Mouse (Mus musculus) adrenal gland, postnatal 10 days (tissue): Measurements from ENCODE around the gene Abhd12b. TPM values are rescaled to one million over a fixed set of nuclear protein-coding genes. Genes with fewer than 3 reads are reported as not detected.
A peak's percentile ranks its signal among the peaks of the same experiment; 100 is the strongest.

Experiments used
- DNase-seq: peaks from one replicate; pipeline ENCODE4 v3.0.0; 2021; ENCODE audit warnings: mixed read lengths
- long read RNA-seq, 2 experiments: library from polyadenylated mRNA; stranded (forward); transcript quantifications; one replicate each; pipeline ENCODE4 v2.0.0; 2021
- total RNA-seq, 2 experiments: library from RNA; stranded (reverse); gene quantifications; 2 replicates each; pipeline ENCODE4 v1.2.3; 2021

Gene Abhd12b
- not detected for total RNA-seq
- long read RNA-seq, experiment 1, result 0 reads
- long read RNA-seq, experiment 2, result 0 reads

DNA sequence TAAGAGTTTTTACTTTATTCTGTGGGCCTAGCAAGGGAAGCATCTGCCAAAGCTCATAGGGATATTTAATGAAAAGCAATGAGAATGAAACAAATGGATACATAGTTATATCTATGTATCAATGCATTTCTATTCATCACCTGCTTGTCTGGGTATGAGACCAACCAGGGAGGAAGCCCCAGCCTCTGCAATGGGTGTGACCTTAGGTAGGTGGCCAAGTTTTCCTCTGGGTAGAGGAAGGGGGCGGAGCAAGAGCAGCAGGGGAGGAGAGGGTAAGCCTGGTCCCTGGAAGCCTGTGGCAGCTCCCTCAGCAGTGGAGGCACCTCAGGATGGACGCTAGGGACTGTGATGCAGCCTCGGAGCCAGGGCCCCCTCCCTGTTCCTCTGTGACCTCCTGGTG, at the start of gene Abhd12b:
Abhd12b (plus strand) TSS at position 301 of the 400 bp plus-strand sequence.
- DNase-seq, result no peak

DNA sequence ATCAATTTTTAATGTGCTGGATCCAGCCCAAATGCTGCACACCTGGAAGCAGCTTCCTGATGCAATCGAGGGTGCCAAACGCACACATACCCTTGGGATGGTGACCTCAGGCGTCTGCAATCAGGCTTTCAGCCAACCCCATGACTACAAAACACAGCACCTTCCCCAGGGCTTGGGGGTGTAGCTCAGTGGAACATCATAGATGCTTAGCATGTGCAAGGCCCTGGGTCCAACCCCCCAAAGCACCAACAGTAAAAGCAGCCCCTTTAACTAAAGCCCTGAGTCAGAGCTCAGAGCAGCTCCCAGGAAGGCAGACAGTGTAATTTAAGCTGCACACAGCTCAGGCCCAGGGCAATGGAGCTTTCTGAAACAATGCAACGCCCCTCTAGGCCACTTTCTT, 49.7 kb upstream of the Abhd12b start:
- DNase-seq, result no peak

DNA sequence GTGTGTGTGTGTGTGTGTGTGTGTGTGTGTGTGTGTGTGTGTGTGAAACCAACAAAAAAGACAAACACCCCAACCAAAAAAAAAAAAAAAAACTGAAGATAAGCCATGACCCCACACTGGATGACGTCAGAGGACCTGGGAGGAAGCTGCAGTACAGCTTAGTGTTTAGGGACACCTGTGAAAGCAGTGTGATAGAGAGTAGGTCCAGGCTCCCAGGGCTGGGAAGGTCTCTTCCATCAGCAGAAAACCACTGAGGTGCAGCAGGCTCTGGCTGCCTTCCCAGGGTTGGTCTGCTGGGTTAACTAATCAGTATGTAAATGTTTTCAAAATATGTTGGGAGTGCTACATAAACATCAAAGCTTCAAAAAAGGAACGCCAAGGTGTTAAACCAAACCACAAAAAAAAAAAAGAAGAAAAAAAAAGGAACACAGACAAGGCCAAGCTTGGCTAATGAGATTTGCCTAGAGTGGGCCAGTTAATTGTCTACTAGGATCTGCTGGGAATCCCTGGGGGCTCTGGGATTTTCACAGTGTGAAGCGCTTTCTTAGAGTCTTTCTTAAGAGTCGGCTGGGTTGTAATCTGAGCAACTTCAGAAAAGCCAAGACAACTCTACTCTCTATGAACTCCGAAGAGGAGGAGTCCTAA, 49.0 kb upstream of the Abhd12b start:
- no peak for DNase-seq

DNA sequence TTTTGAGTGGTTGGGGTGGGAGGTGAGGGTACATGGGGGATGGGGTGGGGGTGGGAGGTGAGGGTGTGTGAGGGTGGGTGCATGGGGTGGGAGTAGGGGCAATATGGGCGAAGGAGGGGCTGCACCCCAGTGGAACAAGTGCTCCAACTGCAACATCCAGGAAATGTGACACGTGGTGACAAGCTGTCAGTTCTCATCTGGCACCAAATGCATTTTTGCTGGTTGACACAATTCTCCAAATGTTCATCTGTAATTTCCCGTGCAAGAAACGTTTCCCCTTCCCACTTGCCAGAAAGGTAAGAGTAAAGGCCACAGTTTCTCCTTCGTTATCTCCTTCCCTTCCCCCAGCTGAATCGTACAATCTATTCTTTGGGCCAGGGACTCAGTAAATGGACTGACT, 48.1 kb upstream of the Abhd12b start:
- DNase-seq, result no peak

DNA sequence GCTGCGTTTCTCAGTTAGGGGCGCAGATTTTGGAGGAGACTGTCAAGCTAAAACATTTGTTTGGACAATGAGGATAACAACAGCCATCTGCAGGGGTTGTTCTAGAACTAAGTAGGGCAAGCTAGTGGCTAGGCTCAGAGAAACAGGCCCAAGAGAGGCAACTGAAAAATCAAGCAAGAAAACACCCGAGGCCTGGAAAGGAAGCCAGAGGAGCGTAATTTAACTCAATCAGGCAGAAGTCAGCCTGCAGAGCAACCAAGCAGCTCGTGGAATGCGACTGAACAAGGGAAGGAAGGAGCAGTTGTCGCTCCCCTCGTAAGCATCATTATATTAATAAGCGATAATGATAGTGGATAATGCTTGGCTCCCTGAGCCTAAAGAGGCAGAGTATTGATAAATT, 47.4 kb upstream of the Abhd12b start:
- no peak for DNase-seq

DNA sequence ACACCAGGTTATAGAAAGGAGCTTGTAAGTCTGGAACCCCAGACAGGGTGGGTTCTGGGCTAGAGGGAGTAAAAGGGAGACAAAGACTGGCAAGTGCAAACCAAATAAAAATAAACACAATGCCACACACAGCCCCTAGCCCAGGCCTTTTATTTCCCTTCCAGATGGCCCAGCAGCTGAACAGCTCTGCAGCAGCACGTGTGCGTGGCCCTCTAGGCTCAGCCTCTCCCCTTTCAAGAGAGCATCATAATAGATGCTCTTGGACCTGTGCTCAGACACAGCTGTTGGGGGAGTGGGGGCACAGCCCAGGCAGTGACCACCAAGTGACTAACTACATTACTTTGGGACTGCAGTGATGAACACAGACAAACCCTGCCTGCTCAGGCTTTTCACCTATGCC, 45.8 kb upstream of the Abhd12b start:
- no peak for DNase-seq

DNA sequence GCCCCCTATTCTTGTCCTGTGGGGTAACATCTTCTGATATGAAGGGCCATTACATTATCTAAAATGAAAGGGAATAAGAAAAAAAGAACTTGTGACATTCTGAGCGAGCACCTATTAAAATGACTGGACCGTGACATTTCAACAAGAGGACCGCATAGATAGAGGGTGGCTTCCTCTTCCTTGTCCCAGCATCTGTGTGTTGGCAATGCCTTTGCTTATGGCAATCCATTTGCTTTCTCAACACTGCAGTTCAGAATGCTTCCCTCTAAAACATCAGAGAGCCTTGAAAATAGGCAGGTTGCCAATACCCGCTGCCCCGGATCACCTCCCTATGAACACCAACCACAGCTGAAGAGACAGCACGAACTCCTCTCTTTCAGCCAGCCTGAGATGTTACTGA, 44.0 kb upstream of the Abhd12b start:
- peak; percentile 59 for DNase-seq

DNA sequence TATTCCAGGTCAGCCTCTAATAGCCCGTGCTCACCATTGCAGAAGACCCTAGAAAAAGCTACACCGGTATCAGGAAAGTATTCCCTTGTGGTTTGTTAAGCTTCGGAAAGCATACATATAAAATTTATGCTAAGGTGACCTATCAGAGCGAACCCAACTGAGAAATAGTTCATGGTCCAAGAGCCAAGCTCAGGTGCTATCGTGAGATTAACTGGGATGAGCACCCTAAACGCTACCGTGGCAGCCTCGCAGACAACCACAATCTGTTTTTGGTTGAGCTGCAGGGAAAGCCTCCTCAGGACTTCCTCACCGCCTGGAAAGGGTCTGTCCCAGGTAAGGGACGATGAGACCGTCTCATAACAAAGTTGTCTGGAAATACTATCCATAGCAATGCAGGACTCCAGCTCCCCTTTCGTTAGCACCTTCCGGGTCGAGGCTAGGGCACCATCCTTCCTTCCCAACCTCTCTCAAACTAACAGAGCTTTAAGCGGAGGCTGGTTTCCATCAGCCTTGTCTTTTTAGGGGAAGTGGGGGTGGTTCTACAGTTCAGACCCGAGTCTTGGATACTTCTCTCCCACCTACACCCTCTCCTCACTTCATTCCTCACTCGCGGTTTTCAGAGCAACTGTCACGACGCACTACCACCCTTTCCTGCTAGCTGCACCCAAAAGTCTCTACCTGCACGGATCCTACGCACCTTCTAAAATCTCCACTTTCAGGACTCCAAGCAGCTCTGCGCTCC, 43.4 kb upstream of the Abhd12b start:
- DNase-seq, result no peak

DNA sequence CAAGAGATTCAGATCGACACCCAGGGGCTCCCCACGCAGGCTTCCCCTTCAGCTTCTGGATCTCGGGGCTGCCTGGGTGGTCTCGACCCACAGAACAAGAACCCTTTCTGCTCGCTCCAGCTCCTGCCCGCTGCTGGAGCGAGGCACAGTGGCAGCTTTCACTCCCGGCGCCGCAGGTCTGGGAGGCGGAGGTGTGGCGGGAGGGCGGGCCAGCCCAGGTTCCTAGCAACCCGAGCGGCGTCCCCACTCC, 42.9 kb upstream of the Abhd12b start:
- no peak for DNase-seq

DNA sequence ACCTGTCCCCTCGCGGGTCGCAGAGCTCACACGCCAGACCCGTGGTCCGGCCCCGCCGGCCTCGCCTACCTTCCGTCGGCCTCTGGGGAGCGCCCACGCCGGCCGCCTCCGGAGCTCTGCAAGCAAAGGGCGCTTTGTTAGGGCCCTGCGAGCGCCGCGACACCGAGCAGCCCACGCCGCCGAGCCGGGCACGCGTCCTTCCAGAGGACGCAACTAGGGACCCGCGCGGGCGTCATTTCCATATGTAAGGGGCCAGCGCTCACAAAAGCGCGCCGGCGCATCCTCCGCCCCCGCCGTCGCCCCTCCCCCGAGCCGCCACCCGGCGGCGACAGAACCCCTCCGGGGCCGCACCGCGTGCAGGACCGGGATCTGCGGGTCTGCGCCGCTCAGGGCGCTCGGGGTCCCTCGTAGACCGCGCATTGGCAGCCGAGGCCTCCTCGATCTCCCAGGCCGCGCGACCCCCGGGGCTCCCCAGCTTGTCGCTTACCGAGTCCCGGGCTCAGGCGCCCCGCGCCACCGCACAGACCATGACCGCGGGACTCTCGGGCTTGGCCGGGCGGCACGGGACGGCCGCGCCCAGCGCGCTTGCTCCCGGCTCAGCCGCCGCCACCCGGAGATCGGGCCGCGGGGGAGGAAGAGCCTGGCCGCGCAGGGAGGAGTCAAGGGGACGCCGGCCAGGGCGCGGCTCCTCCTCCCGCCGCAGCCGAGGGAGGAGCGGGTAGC, 42.4 kb upstream of the Abhd12b start:
- peak; percentile 87 for DNase-seq

DNA sequence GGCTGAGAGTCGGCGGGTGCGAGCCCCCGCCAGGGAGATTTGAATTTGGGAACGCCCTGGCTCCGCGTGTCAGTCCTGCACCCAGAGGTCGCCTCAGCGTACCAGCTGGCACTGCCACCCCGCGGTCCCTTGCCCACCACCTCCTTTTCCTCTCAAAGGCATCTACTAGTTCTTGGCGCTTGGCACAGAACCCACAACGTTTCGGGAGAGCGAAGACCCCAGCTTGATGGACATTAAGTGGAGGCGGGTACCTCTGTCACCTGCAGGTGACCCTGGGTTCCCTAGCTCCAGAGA, 41.9 kb upstream of the Abhd12b start:
- no peak for DNase-seq

DNA sequence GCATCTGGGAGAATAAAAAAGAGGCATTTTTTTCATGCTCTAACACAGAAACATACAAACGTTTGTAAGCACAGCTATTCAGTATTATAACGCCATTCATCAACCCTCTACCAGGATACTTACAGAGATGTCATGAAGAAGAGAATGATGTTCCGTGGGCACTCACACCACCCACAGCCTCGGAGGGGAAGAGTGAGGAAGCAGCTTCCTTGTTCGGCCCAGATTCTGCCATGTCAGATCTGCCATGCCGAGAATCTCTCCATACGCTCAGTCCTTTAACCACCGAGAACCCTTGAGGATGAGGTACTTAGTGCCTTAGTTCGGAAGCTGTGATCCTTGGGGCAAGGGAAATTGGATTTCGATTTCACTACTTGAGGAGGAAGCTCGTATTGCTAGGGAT, 40.6 kb upstream of the Abhd12b start, which contains the start of gene Nin:
Nin (minus strand) TSS at position 367 of the 400 bp plus-strand sequence.
- no peak for DNase-seq

DNA sequence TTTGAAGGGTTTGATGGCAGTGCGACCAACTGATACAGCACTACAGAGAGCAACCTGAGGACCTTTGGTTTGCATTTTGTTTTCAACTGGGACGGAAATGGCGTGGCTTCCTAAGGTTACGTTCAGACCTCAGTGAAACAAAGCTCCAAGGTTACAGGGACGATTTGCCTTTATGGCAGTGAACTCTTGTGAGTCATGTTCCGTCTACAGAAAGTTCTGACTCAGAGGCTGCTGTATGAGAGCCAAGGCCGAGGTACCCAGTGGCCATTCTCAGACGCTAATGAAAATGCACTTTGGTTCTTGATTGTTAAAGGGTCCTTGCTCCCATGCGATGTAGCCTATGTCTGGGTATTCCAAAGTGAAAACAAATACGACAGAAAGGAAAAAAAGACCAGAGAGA, 36.8 kb upstream of the Abhd12b start:
- DNase-seq, result peak; percentile 35

DNA sequence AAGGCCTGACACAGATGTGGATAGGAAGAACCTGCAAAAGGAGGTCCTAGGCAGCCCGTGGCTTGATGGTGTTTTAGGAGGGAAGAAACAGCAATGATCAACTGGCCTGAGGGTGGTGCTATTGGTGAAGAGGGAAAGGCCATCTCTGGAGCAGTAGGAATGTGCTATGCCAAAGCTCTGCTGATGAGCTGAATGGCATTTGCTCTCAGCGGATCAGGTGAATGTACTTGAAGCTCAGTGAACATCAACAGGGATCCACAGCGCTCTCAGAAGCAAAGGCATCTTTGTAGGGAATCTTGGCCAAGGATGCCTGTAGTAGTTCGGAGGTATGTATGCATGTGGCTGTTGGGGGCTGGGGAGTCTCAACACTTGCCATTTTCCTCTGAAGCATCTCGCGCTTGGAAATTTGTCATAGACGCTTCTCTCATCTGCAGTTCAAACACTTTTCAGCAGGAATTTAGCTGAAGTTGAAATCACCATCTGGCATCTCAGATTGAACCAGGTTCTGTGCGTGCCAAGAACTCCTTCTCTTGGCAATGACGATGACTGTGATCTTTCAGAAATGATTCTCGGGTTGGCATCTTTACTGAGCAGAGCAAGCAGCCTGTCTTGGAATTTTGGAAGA, 35.1 kb upstream of the Abhd12b start:
- no peak for DNase-seq

DNA sequence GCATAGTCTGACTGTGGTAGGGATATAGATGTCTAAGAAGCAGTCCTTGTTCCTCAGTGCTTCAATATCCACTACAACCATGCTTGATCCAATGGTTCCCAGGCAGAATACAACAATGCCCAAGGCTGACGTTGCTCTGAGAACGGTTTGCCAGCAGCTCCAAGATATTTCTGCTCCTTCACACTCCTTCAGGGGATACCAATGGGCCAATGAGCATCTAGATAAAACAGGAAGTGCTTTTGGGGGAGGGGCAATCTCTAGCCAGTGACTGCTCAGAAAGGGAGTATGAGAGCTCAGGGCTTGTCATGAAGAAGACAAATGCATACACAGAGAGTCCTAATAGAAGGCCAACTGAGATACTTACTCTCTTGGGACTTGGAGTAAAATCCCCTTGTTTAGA, 34.4 kb upstream of the Abhd12b start:
- no peak for DNase-seq

DNA sequence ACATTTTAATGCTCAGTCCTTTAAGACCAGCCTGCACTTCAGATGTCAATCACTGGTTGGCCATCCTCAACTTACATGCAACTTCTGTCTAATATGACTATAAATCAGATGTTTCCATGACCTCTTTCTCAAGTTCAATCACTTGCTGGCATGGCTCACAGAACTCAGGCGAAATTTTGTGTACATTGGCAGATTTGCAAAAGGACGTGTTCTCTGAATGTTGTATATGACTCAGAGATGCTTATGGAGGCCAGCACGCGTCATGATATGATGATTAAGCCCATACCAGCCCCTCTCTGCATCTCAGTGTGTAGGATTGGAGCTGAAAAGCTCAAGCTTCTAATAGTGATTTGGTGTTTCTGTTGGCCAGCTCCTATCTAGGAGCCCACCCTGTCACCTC, 27.3 kb upstream of the Abhd12b start:
- no peak for DNase-seq

DNA sequence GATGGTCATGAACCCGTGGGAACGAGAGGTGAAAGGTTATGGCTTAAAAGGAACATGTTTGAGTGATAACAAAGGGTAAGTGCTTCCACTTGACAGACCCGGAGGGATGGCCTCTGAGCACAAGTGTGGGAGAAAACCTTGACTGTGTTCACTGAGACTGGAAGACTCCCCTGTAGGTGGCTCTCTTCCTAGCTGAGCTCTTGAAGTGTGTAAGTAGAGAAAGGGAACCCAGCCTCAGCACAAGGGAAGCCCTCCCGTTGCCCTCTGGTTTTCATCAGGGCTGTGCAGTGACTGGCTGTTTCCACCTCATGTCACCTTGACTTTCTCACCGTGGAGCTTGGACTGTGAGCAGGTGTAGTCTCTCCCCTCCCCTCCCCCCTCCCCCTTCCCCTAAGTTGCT, 24.8 kb upstream of the Abhd12b start:
- no peak for DNase-seq

DNA sequence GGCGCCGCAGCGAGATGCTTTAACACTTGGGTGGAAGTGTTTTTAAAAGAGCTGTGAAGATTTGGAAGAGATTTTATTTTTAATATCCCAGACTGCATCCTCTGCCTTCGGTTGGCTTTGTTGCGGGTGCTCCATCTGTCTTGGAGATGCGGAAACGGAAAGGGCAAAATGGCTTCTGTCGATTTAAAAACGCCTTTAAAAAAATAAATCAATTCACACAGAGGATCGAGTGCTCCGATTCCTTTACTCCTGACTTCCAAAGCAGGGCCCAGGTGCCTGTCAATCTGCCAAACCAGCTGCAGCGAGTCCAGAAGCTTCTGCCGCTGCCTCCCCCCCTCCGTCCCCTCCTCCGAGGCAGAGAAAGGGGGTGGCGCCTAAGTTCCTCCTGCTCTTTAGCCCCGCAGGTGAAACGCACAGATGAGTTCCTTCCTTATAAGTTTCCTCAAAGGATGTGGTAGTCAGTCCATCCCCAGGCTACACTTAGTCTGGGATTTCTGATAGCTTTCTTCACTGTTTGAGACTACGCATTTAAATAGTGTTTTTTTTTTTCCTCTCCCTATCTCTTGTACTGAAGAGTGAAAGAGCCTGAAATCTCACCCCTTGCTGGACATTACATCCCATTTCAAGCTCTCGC, 22.8 kb upstream of the Abhd12b start:
- peak; percentile 33 for DNase-seq

DNA sequence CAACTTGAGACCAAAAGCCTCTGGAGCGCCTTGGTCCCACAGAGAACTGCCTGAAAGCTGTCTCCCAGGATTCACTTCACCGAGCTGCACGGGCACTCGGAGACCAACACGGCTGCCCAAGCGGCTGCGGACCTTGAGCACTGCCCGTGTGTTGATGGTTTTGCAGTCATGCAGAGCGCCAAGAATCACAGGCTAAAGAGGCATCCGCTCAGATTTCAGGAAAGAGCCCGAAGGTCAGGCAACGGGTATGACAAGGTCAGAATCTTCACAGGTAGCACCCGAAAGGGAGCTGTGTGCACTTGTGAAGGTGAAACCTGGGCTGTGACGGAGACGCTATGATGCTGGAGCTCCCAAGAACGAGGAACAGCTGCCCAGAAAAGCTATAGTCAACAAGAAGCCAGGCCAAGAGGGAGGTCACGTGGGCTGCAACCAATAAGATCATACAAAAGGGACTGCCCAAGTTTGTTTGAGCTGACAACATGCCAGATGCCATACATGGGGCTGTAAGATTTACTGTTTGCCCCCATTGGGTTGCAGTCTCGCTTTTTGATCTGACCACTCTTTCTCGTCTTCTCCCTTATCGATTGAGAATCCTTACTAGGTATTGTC, 19.2 kb upstream of the Abhd12b start:
- DNase-seq, result no peak

DNA sequence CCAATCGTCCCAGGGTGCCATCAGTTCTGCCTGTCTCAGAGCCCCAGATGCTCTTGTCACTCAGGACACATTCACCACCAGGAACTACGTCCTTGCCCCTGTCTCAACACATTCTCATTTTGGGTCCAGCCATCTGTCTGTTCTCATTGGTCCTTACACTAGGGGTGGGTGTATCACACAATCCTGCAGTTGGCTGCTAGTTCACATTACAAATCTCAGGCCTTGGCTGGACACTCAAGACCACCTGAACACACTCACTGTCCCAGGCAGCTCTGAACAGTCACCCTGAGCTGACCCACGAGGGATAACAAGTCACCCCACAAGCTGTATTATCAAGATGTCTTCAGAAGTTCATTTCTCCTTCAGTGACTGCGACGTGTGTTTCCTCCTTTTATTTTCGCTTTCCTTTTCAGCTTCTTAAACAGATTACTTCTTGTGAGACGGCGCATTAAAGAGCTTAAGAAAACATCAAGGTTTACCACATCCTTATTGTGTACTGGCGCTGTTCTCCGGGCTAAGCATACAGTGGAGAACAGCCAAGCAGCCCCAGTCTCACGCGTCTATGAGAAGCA, 17.7 kb upstream of the Abhd12b start:
- no peak for DNase-seq

DNA sequence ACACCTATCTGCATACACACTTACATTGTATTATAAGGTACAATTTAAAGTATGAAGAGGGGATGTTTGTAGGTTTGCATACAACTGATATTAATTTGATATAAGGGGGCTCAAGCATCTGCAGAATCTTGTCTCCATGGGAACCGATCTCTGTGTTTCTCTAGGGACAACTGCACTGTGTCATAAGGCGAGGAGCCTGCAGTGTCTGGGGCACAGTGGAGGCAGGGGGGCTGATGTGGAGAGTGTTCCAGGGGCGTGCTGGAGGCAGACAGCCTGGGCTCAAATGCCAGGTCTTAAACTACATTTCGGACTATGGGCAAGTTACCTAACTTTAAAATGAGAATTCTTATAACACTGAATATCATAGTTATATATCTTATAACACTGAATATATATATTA, 16.8 kb upstream of the Abhd12b start:
- DNase-seq, result no peak

DNA sequence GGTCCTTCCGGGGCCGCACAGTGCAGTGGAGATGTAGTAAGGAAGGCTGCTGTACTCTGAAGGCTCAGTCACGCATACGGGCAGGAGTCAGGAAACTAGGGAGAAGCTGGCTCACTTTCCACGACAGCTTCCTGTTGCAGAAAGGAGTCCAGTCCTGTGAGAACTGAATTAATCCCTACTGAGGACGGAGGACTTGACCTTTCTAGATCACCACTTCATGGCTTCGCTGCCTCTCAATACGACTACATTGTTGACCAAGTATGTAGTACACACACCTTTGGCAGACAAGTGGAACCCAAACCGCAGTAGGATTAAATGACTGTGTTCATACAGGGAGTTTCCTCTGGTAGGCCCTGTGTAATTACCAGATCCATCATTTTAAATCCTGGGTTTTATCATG, 16.3 kb upstream of the Abhd12b start:
- DNase-seq, result no peak
